Mouse (Mus musculus): ENCODE results near the gene Rhox8. TPM values are rescaled to one million over a fixed set of nuclear protein-coding genes. Genes with fewer than 3 reads are reported as not detected.
"Not testable (repeated sequence)": the region's sequence is repeated elsewhere in the genome, so short reads cannot be mapped to it uniquely, and the experiment has no call there.

Rhox8 gene
- polyA plus RNA-seq (2016; fragmentation: Nextera tagmentation; extraction: Ambion mirVana): not detected in 2 replicates

GRCm38 (mm10) chrX:37878844-37879243 lies at the start of gene Rhox8:
Rhox8 (minus strand) TSS chrX:37878944.
- no peaks in the 10 kb centered on the region for H3K27me3 ChIP-seq
- H3K9me3 ChIP-seq: no peaks in the 10 kb centered on the region
- H3K4me2 ChIP-seq: no peak within 1 kb of the TSS
- H3K27ac ChIP-seq: no peak within 1 kb of the TSS
- no peak within 1 kb of the TSS for H3K9ac ChIP-seq (replicated peaks)
- no peak for ATAC-seq (ENCODE audit: insufficient number of reproducible peaks, insufficient read depth, low FRiP score, low TSS enrichment, low read depth)
- no peaks in the 10 kb centered on the region for H3K4me1 ChIP-seq (replicated peaks)
- no peaks in the 10 kb centered on the region for H3K36me3 ChIP-seq
- no peak within 1 kb of the TSS for H3K4me3 ChIP-seq (replicated peaks)
- 70% methylated on average over 4 of the region's 4 CpGs for WGBS

DNA sequence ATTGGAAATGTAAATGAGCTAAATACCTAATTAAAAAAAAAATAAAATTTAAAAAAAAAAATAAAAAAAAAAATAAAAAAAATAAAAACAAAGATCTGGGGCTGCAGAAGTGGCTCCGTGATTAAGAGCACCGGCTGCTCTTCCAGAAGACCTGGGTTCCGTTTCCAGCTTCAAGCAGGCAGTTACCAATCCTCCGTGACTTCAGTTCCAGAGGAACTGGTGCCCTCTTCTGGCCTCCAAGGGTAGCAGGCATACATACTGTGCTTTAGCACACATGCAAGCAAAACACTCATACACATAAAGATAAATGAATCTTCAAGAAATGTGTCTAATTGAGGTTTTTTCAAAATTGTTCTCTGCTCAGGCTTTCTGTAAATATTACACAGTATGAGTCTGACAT lies 37.6 kb upstream of the Rhox8 start:
- no peak for ATAC-seq (ENCODE audit: insufficient number of reproducible peaks, insufficient read depth, low FRiP score, low TSS enrichment, low read depth)
- H3K9me3 ChIP-seq: no peaks in the 10 kb centered on the region

DNA sequence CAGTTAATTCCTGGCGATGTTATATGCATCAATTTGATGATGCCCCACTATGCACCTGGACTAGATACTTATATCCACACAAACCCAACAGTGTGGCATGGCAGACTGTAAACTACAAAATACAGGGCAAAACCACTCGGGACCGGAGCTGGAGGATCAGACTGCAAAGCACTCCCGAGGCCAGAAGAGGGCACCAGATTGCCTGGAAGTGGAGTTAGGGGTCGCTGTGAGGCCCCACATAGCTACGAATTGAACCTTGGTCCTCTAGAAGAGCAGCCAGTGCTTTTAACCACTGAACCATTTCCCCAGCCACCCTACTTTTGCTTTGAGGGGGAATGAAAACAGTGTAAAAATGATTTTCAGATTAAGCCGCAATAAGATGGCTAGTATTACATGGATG lies 29.8 kb upstream of the Rhox8 start:
- 51% methylated on average over 7 of the region's 7 CpGs for WGBS
- no peak overlapping the region for H3K9ac ChIP-seq (replicated peaks)
- H3K27ac ChIP-seq: no peak overlapping the region
- no peaks in the 10 kb centered on the region for H3K4me1 ChIP-seq (replicated peaks)
- no peaks in the 10 kb centered on the region for H3K9me3 ChIP-seq
- H3K4me2 ChIP-seq: no peak overlapping the region
- ATAC-seq (ENCODE audit: insufficient number of reproducible peaks, insufficient read depth, low FRiP score, low TSS enrichment, low read depth): no peak
- H3K4me3 ChIP-seq (replicated peaks): no peak overlapping the region
- H3K27me3 ChIP-seq: no peaks in the 10 kb centered on the region
- H3K36me3 ChIP-seq: no peaks in the 10 kb centered on the region

More for the DNA sequence above, 37.6 kb upstream of the Rhox8 start:
- Histone ChIP-seq H3K27me3 (no peaks in the 10 kb centered on the region), H3K9ac (replicated peaks) (no peak overlapping the region), H3K4me2 (no peak overlapping the region), H3K27ac (no peak overlapping the region), H3K4me3 (replicated peaks) (no peak overlapping the region), H3K36me3 (no peaks in the 10 kb centered on the region), H3K4me1 (replicated peaks) (no peaks in the 10 kb centered on the region)
- 76% methylated on average over 4 of the region's 4 CpGs for WGBS

DNA sequence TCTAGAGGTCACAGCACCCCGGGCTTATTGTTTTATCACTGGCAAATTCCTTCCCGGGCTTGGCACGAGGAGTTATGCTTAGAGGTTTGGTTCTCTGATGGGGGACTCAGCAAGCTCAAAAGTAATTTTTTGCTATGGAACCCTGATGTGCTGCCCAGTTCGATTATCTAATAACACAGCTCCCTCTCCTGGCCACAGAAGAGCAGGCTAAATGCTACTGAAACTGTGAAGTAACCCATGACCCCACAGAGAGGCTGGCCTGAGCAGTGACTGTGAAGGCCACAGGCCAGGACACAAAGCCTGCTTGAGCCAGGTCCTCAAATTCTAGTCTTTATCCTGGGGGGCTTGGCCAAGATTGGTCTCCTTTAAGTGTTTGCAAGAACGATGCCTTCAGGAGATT lies 25.0 kb upstream of the Rhox8 start:
- WGBS: 76% methylated on average over 5 of the region's 5 CpGs
- Histone ChIP-seq H3K9me3 (no peaks in the 10 kb centered on the region), H3K4me2 (no peak overlapping the region), H3K4me3 (replicated peaks) (no peak overlapping the region), H3K9ac (replicated peaks) (no peak overlapping the region), H3K4me1 (replicated peaks) (no peaks in the 10 kb centered on the region), H3K27me3 (no peaks in the 10 kb centered on the region), H3K27ac (no peak overlapping the region), H3K36me3 (no peaks in the 10 kb centered on the region)
- ATAC-seq (ENCODE audit: insufficient number of reproducible peaks, insufficient read depth, low FRiP score, low TSS enrichment, low read depth): no peak

GRCm38 (mm10) chrX:37901670-37902069 lies 22.9 kb upstream of the Rhox8 start, which contains the start of gene Rhox9:
Rhox9 (minus strand) TSS chrX:37901770.
- not testable (repeated sequence) for H3K27me3 ChIP-seq; H3K4me3 ChIP-seq (replicated peaks); ATAC-seq (ENCODE audit: insufficient number of reproducible peaks, insufficient read depth, low FRiP score, low TSS enrichment, low read depth); H3K4me1 ChIP-seq (replicated peaks); H3K27ac ChIP-seq; H3K4me2 ChIP-seq; H3K9me3 ChIP-seq; H3K36me3 ChIP-seq; H3K9ac ChIP-seq (replicated peaks)
- WGBS: 92% methylated on average over 10 of the region's 18 CpGs

GRCm38 (mm10) chrX:37897132-37897531 lies 18.4 kb upstream of the Rhox8 start, which contains the start of gene Rhox7b:
Rhox7b (minus strand) TSS chrX:37897232.
- not testable (repeated sequence) for H3K4me3 ChIP-seq (replicated peaks); H3K27ac ChIP-seq; ATAC-seq (ENCODE audit: insufficient number of reproducible peaks, insufficient read depth, low FRiP score, low TSS enrichment, low read depth); H3K36me3 ChIP-seq; H3K9me3 ChIP-seq; H3K9ac ChIP-seq (replicated peaks); H3K4me2 ChIP-seq; H3K4me1 ChIP-seq (replicated peaks); H3K27me3 ChIP-seq
- WGBS: 80% methylated on average over 9 of the region's 9 CpGs

- no peaks in the 10 kb centered on the region for H3K27me3 ChIP-seq
- ATAC-seq (ENCODE audit: insufficient number of reproducible peaks, insufficient read depth, low FRiP score, low TSS enrichment, low read depth): no peak
- no peaks in the 10 kb centered on the region for H3K36me3 ChIP-seq
- no peak overlapping the region for H3K4me2 ChIP-seq
- H3K9ac ChIP-seq (replicated peaks): no peak overlapping the region
- WGBS: 89% methylated on average over 2 of the region's 2 CpGs
- H3K27ac ChIP-seq: no peak overlapping the region
- no peaks in the 10 kb centered on the region for H3K9me3 ChIP-seq
- H3K4me3 ChIP-seq (replicated peaks): no peak overlapping the region
- no peaks in the 10 kb centered on the region for H3K4me1 ChIP-seq (replicated peaks)
Observed at GRCm38 (mm10) chrX:37871641-37872040, 7.1 kb downstream of the Rhox8 start.

DNA sequence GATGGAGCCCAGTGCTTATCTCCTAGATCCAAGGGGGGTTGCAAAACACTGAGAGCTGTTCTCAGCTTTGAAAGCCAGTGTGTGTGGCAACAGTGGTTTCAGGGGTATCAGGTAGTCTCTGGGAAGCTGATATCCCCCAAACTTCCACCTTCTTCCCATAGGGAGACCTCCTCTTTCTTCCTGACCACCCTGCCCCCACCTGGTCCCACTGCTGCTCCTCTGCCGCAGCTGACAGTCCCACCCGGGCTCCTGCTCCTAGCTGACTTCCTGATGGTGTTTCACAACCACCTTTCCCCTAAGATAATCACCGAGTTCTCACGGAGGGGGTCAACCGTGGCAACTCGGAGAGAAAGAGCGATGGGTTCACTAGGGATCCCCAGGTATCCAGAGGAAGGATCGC lies 47.4 kb downstream of the Rhox8 start, which contains the start of gene Rhox7a:
Rhox7a (plus strand) TSS at position 301 of the 400 bp plus-strand sequence.
- not testable (repeated sequence) for H3K4me1 ChIP-seq (replicated peaks); H3K4me3 ChIP-seq (replicated peaks); H3K27ac ChIP-seq; H3K36me3 ChIP-seq; ATAC-seq (ENCODE audit: insufficient number of reproducible peaks, insufficient read depth, low FRiP score, low TSS enrichment, low read depth); H3K27me3 ChIP-seq; H3K9me3 ChIP-seq; H3K9ac ChIP-seq (replicated peaks); H3K4me2 ChIP-seq
- 81% methylated on average over 8 of the region's 8 CpGs for WGBS

DNA sequence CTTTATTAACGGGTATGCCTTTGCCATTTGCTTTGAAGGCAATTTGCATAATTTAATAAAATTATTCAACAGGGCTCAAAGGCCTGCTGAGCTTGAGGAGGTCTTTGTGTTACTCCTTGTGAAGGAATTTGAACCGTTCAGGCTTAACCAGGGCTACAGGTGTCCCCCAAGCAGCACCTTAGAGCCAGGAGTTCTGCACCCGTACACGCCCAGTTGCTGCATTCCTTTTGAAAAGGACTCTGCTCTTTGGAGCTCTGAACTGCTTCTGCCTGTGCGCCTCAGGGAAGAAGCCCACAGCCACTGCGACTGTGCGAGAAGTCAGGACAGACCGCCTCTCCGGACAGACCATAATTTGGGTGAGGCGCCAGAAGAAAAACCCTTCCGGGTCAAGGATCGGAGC lies 52.1 kb downstream of the Rhox8 start, which contains the start of gene Rhox6:
Rhox6 (plus strand) TSS at position 301 of the 400 bp plus-strand sequence.
- WGBS: 91% methylated on average over 4 of the region's 12 CpGs
- not testable (repeated sequence) for ATAC-seq (ENCODE audit: insufficient number of reproducible peaks, insufficient read depth, low FRiP score, low TSS enrichment, low read depth)

More for the DNA sequence above, 52.1 kb downstream of the Rhox8 start, which contains the start of gene Rhox6:
- H3K4me2 ChIP-seq; H3K9ac ChIP-seq (replicated peaks); H3K36me3 ChIP-seq; H3K9me3 ChIP-seq; H3K4me1 ChIP-seq (replicated peaks); H3K27ac ChIP-seq; H3K4me3 ChIP-seq (replicated peaks); H3K27me3 ChIP-seq: not testable (repeated sequence)

Other genes starting within 250 kb of the Rhox8 start
- gene Rhox2g, start 235.5 kb downstream of the Rhox8 start, polyA plus RNA-seq (2016; fragmentation: Nextera tagmentation; extraction: Ambion mirVana): not detected in 2 replicates
- not detected in 2 replicates for gene Rhox4g, start 227.6 kb downstream of the Rhox8 start, polyA plus RNA-seq (2016; fragmentation: Nextera tagmentation; extraction: Ambion mirVana)
- gene Rhox3h, start 210.2 kb downstream of the Rhox8 start, polyA plus RNA-seq (2016; fragmentation: Nextera tagmentation; extraction: Ambion mirVana): not detected in 2 replicates
- not detected in 2 replicates for gene Rhox2h, start 205.7 kb downstream of the Rhox8 start, polyA plus RNA-seq (2016; fragmentation: Nextera tagmentation; extraction: Ambion mirVana)
- gene Rhox5, start 74.1 kb downstream of the Rhox8 start, polyA plus RNA-seq (2016; fragmentation: Nextera tagmentation; extraction: Ambion mirVana): 0.58 and 0.90 TPM in 2 replicates
- gene Rhox6, start 52.0 kb downstream of the Rhox8 start, polyA plus RNA-seq (2016; fragmentation: Nextera tagmentation; extraction: Ambion mirVana): not detected in 2 replicates
- gene Rhox7a, start 47.3 kb downstream of the Rhox8 start, polyA plus RNA-seq (2016; fragmentation: Nextera tagmentation; extraction: Ambion mirVana): not detected in 2 replicates
- not detected in 2 replicates for gene Rhox7b, start 18.3 kb upstream of the Rhox8 start, polyA plus RNA-seq (2016; fragmentation: Nextera tagmentation; extraction: Ambion mirVana)
- gene Rhox9, start 22.8 kb upstream of the Rhox8 start, polyA plus RNA-seq (2016; fragmentation: Nextera tagmentation; extraction: Ambion mirVana): not detected in 2 replicates
- gene Btg1-ps1, start 139.9 kb upstream of the Rhox8 start, polyA plus RNA-seq (2016; fragmentation: Nextera tagmentation; extraction: Ambion mirVana): not detected in 2 replicates
- gene Btg1-ps2, start 164.2 kb upstream of the Rhox8 start, polyA plus RNA-seq (2016; fragmentation: Nextera tagmentation; extraction: Ambion mirVana): not detected in 2 replicates
- gene Rhox10, start 187.5 kb upstream of the Rhox8 start, polyA plus RNA-seq (2016; fragmentation: Nextera tagmentation; extraction: Ambion mirVana): not detected in 2 replicates
- not detected in 2 replicates for gene Rhox11, start 206.2 kb upstream of the Rhox8 start, polyA plus RNA-seq (2016; fragmentation: Nextera tagmentation; extraction: Ambion mirVana)
- gene Rhox12, start 232.0 kb upstream of the Rhox8 start, polyA plus RNA-seq (2016; fragmentation: Nextera tagmentation; extraction: Ambion mirVana): not detected in 2 replicates
- not detected in 2 replicates for gene Rhox13, start 242.3 kb upstream of the Rhox8 start, polyA plus RNA-seq (2016; fragmentation: Nextera tagmentation; extraction: Ambion mirVana)